9 mouse cellular contexts compared by ENCODE assay signal in the genomic region with DNA sequence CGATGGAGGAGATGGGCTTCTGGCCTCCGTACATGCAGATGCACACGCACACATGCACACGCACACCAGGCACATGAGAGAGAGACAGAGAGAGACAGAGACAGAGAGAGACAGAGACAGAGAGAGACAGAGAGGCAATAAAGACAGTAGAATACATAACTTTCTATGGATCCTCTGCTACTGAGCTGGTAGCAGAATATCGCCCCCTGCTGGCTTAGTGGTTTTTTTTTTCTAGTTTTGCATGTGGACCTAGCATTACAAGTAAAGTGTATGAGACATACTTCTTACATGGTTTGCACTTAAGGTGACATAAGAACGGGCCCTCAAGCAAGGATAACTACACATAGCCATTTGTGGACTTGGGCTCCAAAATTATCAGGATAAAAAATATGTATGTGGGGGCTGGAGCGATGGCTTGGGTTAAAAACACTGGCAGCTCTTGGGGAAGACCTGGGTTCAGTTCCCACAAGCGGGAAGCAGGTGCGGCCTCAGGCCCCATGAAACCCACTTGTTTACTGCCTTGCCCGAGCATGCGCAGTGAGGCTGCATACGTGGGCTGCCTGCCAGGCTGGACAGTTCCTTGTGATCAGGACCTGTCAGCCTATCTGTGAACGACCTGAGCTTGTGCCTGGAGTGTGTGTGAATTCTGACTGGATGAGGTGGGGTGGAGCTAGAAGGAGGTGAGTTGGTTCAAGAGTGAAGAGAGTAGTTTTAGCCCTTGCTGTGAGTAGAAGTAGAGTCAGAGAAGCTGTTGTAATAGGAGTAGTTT.
DNase-seq lines count a peak whose midpoint lies in the region; ATAC-seq and TF ChIP-seq lines count a peak whose summit lies in the region.
"Had no signal": no experiment of that assay in that cellular context is flagged by ENCODE, and none has a peak within 500 bp of the region (broad histone marks: within the 10 kb centered on the region; RNA-seq: fewer than 3 reads in every experiment).

No protein-coding gene starts in this region.

- no peak overlapping the region for H3K27ac ChIP-seq in cortical plate, adult 2 months (ENCODE audit: insufficient read depth, low read length)
- H3K27ac ChIP-seq in intestine, embryonic 16.5 days (ENCODE audit: low read length): no peak overlapping the region
- H3K27ac ChIP-seq: macrophage had no signal

- H3K4me3 ChIP-seq in cortical plate, adult 2 months (ENCODE audit: insufficient read depth, low read length): no peak overlapping the region
- no peak overlapping the region for H3K4me3 ChIP-seq in intestine, embryonic 16.5 days (ENCODE audit: low read length)

- WGBS in intestine, embryonic 16.5 days: 71% methylated on average over 13 of the region's 13 CpGs

- TF ChIP-seq POLR2A in cortical plate, adult 2 months (IDR thresholded peaks at IDR 0.05; ENCODE audit: extremely low read depth, insufficient read depth, low read length): no peak

- H3K27me3 ChIP-seq in intestine, embryonic 16.5 days (replicated peaks; ENCODE audit: control insufficient read depth, insufficient read depth, low read length): no peaks in the 10 kb centered on the region

- peak; percentile 64 for DNase-seq in kidney, postnatal 10 days
- no peak for DNase-seq in kidney, adult 11 months
- peak; percentile 30 to 52 for DNase-seq in CD8-positive naive resting alpha-beta T cell, adult 2 months (ENCODE audit: low read depth in 2 of 2, low spot score in 2 of 2)
- DNase-seq in T-cell, adult 2 months (ENCODE audit: low spot score): peak; percentile 25
- peak; percentile 49 to 81 for DNase-seq in left cerebral cortex, adult 18-20 months (ENCODE audit: low spot score in 2 of 2)
- peak; percentile 12 for DNase-seq in skeletal muscle tissue, adult 2 months (ENCODE audit: low read depth, low spot score)

- H3K36me3 ChIP-seq in intestine, embryonic 16.5 days (ENCODE audit: control insufficient read depth, insufficient read depth, low read length): no peaks in the 10 kb centered on the region

- ATAC-seq in intestine, embryonic 16.5 days: no peak

- H3K9me3 ChIP-seq in intestine, embryonic 16.5 days (ENCODE audit: control insufficient read depth, low read length): no peaks in the 10 kb centered on the region

- no peak overlapping the region for H3K9ac ChIP-seq in intestine, embryonic 16.5 days (ENCODE audit: low read depth, low read length)

- H3K4me1 ChIP-seq in cortical plate, adult 2 months (ENCODE audit: control insufficient read depth, insufficient read depth, low read length): peaks cover 3% of the 10 kb centered on the region; the same call in 1 of the 2 replicates
- H3K4me1 ChIP-seq in intestine, embryonic 16.5 days (ENCODE audit: control insufficient read depth, insufficient read depth, low read length): no peaks in the 10 kb centered on the region

- no peak overlapping the region for H3K4me2 ChIP-seq in intestine, embryonic 16.5 days (ENCODE audit: low read depth, low read length)

- TF ChIP-seq CTCF in cortical plate, adult 2 months (IDR thresholded peaks at IDR 0.05; ENCODE audit: extremely low read depth, insufficient read depth, low read length): peak; percentile 34; the same call in 1 of the 2 replicates
